Mouse (Mus musculus): ENCODE results near the gene Hsd17b2. TPM values are rescaled to one million over a fixed set of nuclear protein-coding genes. Genes with fewer than 3 reads are reported as not detected.

Gene Hsd17b2
- polyA plus RNA-seq (2015; fragmentation: Nextera tagmentation; extraction: Ambion mirVana): 0.17 and 0.19 TPM in 2 replicates

- H3K4me1 ChIP-seq (ENCODE audit: control insufficient read depth, insufficient read depth, low read length): no peaks in the 10 kb centered on the region
- no peak within 1 kb of the TSS for H3K27ac ChIP-seq (ENCODE audit: low read length)
- H3K36me3 ChIP-seq (ENCODE audit: control insufficient read depth, insufficient read depth): no peaks in the 10 kb centered on the region
- no peak for ATAC-seq (replicated peaks; ENCODE audit: extremely low read depth, insufficient read depth, low FRiP score)
- no peak within 1 kb of the TSS for H3K9ac ChIP-seq (ENCODE audit: low read length)
- no peak within 1 kb of the TSS for H3K4me3 ChIP-seq (ENCODE audit: low read length)
- no peak within 1 kb of the TSS for H3K4me2 ChIP-seq (ENCODE audit: low read depth, low read length)
- WGBS: 55% methylated on average over 13 of the region's 13 CpGs
- H3K27me3 ChIP-seq (ENCODE audit: control insufficient read depth, insufficient read depth, low read length): no peaks in the 10 kb centered on the region
- H3K9me3 ChIP-seq (replicated peaks; ENCODE audit: control insufficient read depth, low read length): no peaks in the 10 kb centered on the region
These were observed at the start of gene Hsd17b2 for GRCm38 (mm10) chr8:117701859-117702258. Hsd17b2 (plus strand) TSS chr8:117701904.

GRCm38 (mm10) chr8:117652318-117652717 lies 49.4 kb upstream of the Hsd17b2 start:
- no peaks in the 10 kb centered on the region for H3K27me3 ChIP-seq (ENCODE audit: control insufficient read depth, insufficient read depth, low read length)
- no peak overlapping the region for H3K9ac ChIP-seq (ENCODE audit: low read length)
- 100% methylated on average over 1 of the region's 1 CpGs for WGBS
- ATAC-seq (replicated peaks; ENCODE audit: extremely low read depth, insufficient read depth, low FRiP score): no peak
- no peaks in the 10 kb centered on the region for H3K4me1 ChIP-seq (ENCODE audit: control insufficient read depth, insufficient read depth, low read length)
- H3K4me2 ChIP-seq (ENCODE audit: low read depth, low read length): no peak overlapping the region
- H3K9me3 ChIP-seq (replicated peaks; ENCODE audit: control insufficient read depth, low read length): peaks cover 7% of the 10 kb centered on the region
- no peaks in the 10 kb centered on the region for H3K36me3 ChIP-seq (ENCODE audit: control insufficient read depth, insufficient read depth)
- no peak overlapping the region for H3K27ac ChIP-seq (ENCODE audit: low read length)
- no peak overlapping the region for H3K4me3 ChIP-seq (ENCODE audit: low read length)

- no peak for ATAC-seq (replicated peaks; ENCODE audit: extremely low read depth, insufficient read depth, low FRiP score)
- Histone ChIP-seq H3K27ac (ENCODE audit: low read length) (no peak overlapping the region), H3K36me3 (ENCODE audit: control insufficient read depth, insufficient read depth) (no peaks in the 10 kb centered on the region), H3K4me1 (ENCODE audit: control insufficient read depth, insufficient read depth, low read length) (peaks cover 3% of the 10 kb centered on the region; the same call in 1 of the 2 replicates), H3K27me3 (ENCODE audit: control insufficient read depth, insufficient read depth, low read length) (no peaks in the 10 kb centered on the region), H3K9me3 (replicated peaks; ENCODE audit: control insufficient read depth, low read length) (no peaks in the 10 kb centered on the region), H3K4me3 (ENCODE audit: low read length) (no peak overlapping the region), H3K9ac (ENCODE audit: low read length) (no peak overlapping the region), H3K4me2 (ENCODE audit: low read depth, low read length) (no peak overlapping the region)
- 70% methylated on average over 7 of the region's 7 CpGs for WGBS
These were observed 42.7 kb upstream of the Hsd17b2 start for GRCm38 (mm10) chr8:117658990-117659389.

- Histone ChIP-seq H3K9me3 (replicated peaks; ENCODE audit: control insufficient read depth, low read length) (no peaks in the 10 kb centered on the region), H3K27ac (ENCODE audit: low read length) (no peak overlapping the region), H3K4me1 (ENCODE audit: control insufficient read depth, insufficient read depth, low read length) (peaks cover 3% of the 10 kb centered on the region; the same call in 1 of the 2 replicates), H3K4me2 (ENCODE audit: low read depth, low read length) (no peak overlapping the region), H3K27me3 (ENCODE audit: control insufficient read depth, insufficient read depth, low read length) (no peaks in the 10 kb centered on the region), H3K9ac (ENCODE audit: low read length) (no peak overlapping the region), H3K4me3 (ENCODE audit: low read length) (no peak overlapping the region), H3K36me3 (ENCODE audit: control insufficient read depth, insufficient read depth) (no peaks in the 10 kb centered on the region)
- 21% methylated on average over 11 of the region's 11 CpGs for WGBS
- ATAC-seq (replicated peaks; ENCODE audit: extremely low read depth, insufficient read depth, low FRiP score): peak; percentile 67
These were observed 41.2 kb upstream of the Hsd17b2 start for GRCm38 (mm10) chr8:117660358-117661031.

- WGBS: 69% methylated on average over 13 of the region's 13 CpGs
- Histone ChIP-seq H3K4me1 (ENCODE audit: control insufficient read depth, insufficient read depth, low read length) (no peaks in the 10 kb centered on the region), H3K9ac (ENCODE audit: low read length) (no peak overlapping the region), H3K9me3 (replicated peaks; ENCODE audit: control insufficient read depth, low read length) (no peaks in the 10 kb centered on the region), H3K27ac (ENCODE audit: low read length) (no peak overlapping the region), H3K27me3 (ENCODE audit: control insufficient read depth, insufficient read depth, low read length) (peaks cover 7% of the 10 kb centered on the region), H3K4me2 (ENCODE audit: low read depth, low read length) (no peak overlapping the region), H3K4me3 (ENCODE audit: low read length) (no peak overlapping the region), H3K36me3 (ENCODE audit: control insufficient read depth, insufficient read depth) (no peaks in the 10 kb centered on the region)
- no peak for ATAC-seq (replicated peaks; ENCODE audit: extremely low read depth, insufficient read depth, low FRiP score)
These were observed 34.2 kb upstream of the Hsd17b2 start for GRCm38 (mm10) chr8:117667349-117668124.

- Histone ChIP-seq H3K36me3 (ENCODE audit: control insufficient read depth, insufficient read depth) (no peaks in the 10 kb centered on the region), H3K27me3 (ENCODE audit: control insufficient read depth, insufficient read depth, low read length) (peaks cover 7% of the 10 kb centered on the region), H3K9me3 (replicated peaks; ENCODE audit: control insufficient read depth, low read length) (no peaks in the 10 kb centered on the region), H3K27ac (ENCODE audit: low read length) (no peak overlapping the region), H3K4me2 (ENCODE audit: low read depth, low read length) (no peak overlapping the region), H3K4me3 (ENCODE audit: low read length) (no peak overlapping the region), H3K9ac (ENCODE audit: low read length) (no peak overlapping the region), H3K4me1 (ENCODE audit: control insufficient read depth, insufficient read depth, low read length) (no peaks in the 10 kb centered on the region; the same call in 1 of the 2 replicates)
- 26% methylated on average over 11 of the region's 11 CpGs for WGBS
- no peak for ATAC-seq (replicated peaks; ENCODE audit: extremely low read depth, insufficient read depth, low FRiP score)
These were observed 31.2 kb upstream of the Hsd17b2 start for GRCm38 (mm10) chr8:117670461-117670860.

GRCm38 (mm10) chr8:117672558-117672957 lies 29.1 kb upstream of the Hsd17b2 start:
- no peak overlapping the region for H3K4me3 ChIP-seq (ENCODE audit: low read length)
- no peaks in the 10 kb centered on the region for H3K9me3 ChIP-seq (replicated peaks; ENCODE audit: control insufficient read depth, low read length)
- H3K36me3 ChIP-seq (ENCODE audit: control insufficient read depth, insufficient read depth): no peaks in the 10 kb centered on the region
- H3K27me3 ChIP-seq (ENCODE audit: control insufficient read depth, insufficient read depth, low read length): peaks cover 7% of the 10 kb centered on the region
- H3K4me2 ChIP-seq (ENCODE audit: low read depth, low read length): no peak overlapping the region
- H3K27ac ChIP-seq (ENCODE audit: low read length): no peak overlapping the region
- no peak for ATAC-seq (replicated peaks; ENCODE audit: extremely low read depth, insufficient read depth, low FRiP score)
- no peaks in the 10 kb centered on the region; the same call in 1 of the 2 replicates for H3K4me1 ChIP-seq (ENCODE audit: control insufficient read depth, insufficient read depth, low read length)
- 81% methylated on average over 3 of the region's 3 CpGs for WGBS
- H3K9ac ChIP-seq (ENCODE audit: low read length): no peak overlapping the region

GRCm38 (mm10) chr8:117673430-117673830 lies 28.3 kb upstream of the Hsd17b2 start, which contains the start of gene Sdr42e1:
Sdr42e1 (minus strand) TSS chr8:117673689.
- Histone ChIP-seq H3K4me2 (ENCODE audit: low read depth, low read length) (peak within 1 kb of the TSS; percentile 65), H3K36me3 (ENCODE audit: control insufficient read depth, insufficient read depth) (no peaks in the 10 kb centered on the region), H3K27me3 (ENCODE audit: control insufficient read depth, insufficient read depth, low read length) (peaks cover 7% of the 10 kb centered on the region), H3K9ac (ENCODE audit: low read length) (peak within 1 kb of the TSS; percentile 81), H3K4me1 (ENCODE audit: control insufficient read depth, insufficient read depth, low read length) (no peaks in the 10 kb centered on the region; the same call in 1 of the 2 replicates), H3K27ac (ENCODE audit: low read length) (no peak within 1 kb of the TSS), H3K9me3 (replicated peaks; ENCODE audit: control insufficient read depth, low read length) (no peaks in the 10 kb centered on the region), H3K4me3 (ENCODE audit: low read length) (peak within 1 kb of the TSS; percentile 73)
- 9% methylated on average over 17 of the region's 17 CpGs for whole genome bisulfite sequencing
- no peak for ATAC-seq (replicated peaks; ENCODE audit: extremely low read depth, insufficient read depth, low FRiP score)

- no peaks in the 10 kb centered on the region for H3K36me3 ChIP-seq (ENCODE audit: control insufficient read depth, insufficient read depth)
These were observed 26.5 kb upstream of the Hsd17b2 start for GRCm38 (mm10) chr8:117675171-117675570.

More at GRCm38 (mm10) chr8:117675171-117675570, 26.5 kb upstream of the Hsd17b2 start:
- H3K27me3 ChIP-seq (ENCODE audit: control insufficient read depth, insufficient read depth, low read length): peaks cover 7% of the 10 kb centered on the region
- H3K27ac ChIP-seq (ENCODE audit: low read length): no peak overlapping the region
- H3K4me2 ChIP-seq (ENCODE audit: low read depth, low read length): no peak overlapping the region
- H3K4me3 ChIP-seq (ENCODE audit: low read length): no peak overlapping the region
- 77% methylated on average over 5 of the region's 5 CpGs for WGBS
- H3K4me1 ChIP-seq (ENCODE audit: control insufficient read depth, insufficient read depth, low read length): no peaks in the 10 kb centered on the region; the same call in 1 of the 2 replicates
- no peak for ATAC-seq (replicated peaks; ENCODE audit: extremely low read depth, insufficient read depth, low FRiP score)
- no peaks in the 10 kb centered on the region for H3K9me3 ChIP-seq (replicated peaks; ENCODE audit: control insufficient read depth, low read length)
- no peak overlapping the region for H3K9ac ChIP-seq (ENCODE audit: low read length)
